Mouse (Mus musculus): ENCODE results near the gene Tnf. TPM values are rescaled to one million over a fixed set of nuclear protein-coding genes. Genes with fewer than 3 reads are reported as not detected.

The Tnf gene
- polyA plus RNA-seq, 1 experiment from 2014 or later, result not detected

DNA sequence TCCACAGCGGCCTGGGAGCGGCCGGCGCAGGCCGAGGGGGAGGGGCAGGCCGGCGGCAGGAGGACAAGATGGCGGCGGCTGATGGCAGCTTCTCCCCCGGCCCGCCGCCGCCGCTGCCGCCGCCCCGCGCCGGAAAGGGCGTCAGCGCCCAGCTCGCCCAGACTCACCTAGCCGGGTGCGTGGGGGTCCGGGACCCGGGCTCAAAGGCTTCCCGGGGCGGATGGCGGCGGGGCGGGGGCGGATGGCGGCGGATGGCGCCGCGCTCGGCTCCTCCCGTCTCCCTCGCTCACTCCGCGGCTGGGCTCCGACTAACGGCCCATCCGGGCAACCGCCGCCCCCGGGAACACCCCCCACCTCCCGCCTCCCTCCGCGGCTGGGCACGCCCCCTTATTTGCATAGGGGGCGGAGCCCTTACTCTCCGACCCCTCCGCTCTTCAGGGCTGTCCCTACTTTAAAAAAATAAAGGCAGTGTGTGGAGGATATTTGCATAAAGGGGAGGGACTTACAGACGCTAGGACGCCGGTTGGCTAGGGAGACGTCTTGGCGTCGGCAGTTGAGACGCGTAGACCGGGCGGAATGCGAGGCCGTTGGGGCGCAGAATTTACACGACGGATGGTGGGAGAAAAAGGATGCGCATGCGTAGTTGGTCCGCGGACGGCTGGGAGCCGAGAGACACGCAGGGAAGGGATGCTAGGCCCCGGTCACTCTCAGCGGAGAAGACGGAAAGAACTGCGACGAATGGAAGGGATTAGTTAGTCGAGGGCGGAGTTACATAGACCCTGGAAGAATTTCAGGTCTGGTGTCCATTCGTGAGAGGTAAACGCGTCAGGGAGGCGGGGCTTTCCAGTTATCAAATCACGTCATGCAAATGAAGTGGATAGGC is 37.0 kb downstream of the Tnf start, which contains the start of gene Prrc2a:
TSS of gene Prrc2a (minus strand) at position 330 of the 883 bp plus-strand sequence.
- Histone ChIP-seq H3K4me3 (peak within 1 kb of the TSS; percentile 96), H3K4me2 (replicated peaks) (peak within 1 kb of the TSS; percentile 95), H3K27ac (replicated peaks) (peak within 1 kb of the TSS; percentile 99), H3K27me3 (no peaks in the 10 kb centered on the region), H3K4me1 (peaks cover 37% of the 10 kb centered on the region), H3K9me3 (no peaks in the 10 kb centered on the region), H3K9ac (replicated peaks) (peak within 1 kb of the TSS; percentile 99), H3K36me3 (peaks cover 22% of the 10 kb centered on the region)
- WGBS, result under 1% methylated on average over 63 of the region's 89 CpGs
- ATAC-seq (replicated peaks), result peak; percentile 94

- peak overlapping the region; percentile 99 for H3K27ac ChIP-seq (replicated peaks)
Measured at GRCm38 (mm10) chr17:35164218-35164567, 37.6 kb downstream of the Tnf start.

GRCm38 (mm10) chr17:35163326-35164081 is 38.3 kb downstream of the Tnf start:
- no peak for ATAC-seq (replicated peaks)
- Histone ChIP-seq H3K27ac (replicated peaks) (peak overlapping the region; percentile 99), H3K4me3 (peak overlapping the region; percentile 96), H3K4me1 (peaks cover 37% of the 10 kb centered on the region), H3K27me3 (no peaks in the 10 kb centered on the region), H3K4me2 (replicated peaks) (peak overlapping the region; percentile 95), H3K9me3 (no peaks in the 10 kb centered on the region), H3K36me3 (peaks cover 35% of the 10 kb centered on the region), H3K9ac (replicated peaks) (peak overlapping the region; percentile 99)
- WGBS, result 12% methylated on average over 8 of the region's 8 CpGs

More at GRCm38 (mm10) chr17:35164218-35164567, 37.6 kb downstream of the Tnf start:
- Histone ChIP-seq H3K27me3 (no peaks in the 10 kb centered on the region), H3K9ac (replicated peaks) (peak overlapping the region; percentile 99), H3K36me3 (peaks cover 28% of the 10 kb centered on the region), H3K9me3 (no peaks in the 10 kb centered on the region), H3K4me2 (replicated peaks) (peak overlapping the region; percentile 95), H3K4me1 (peaks cover 37% of the 10 kb centered on the region), H3K4me3 (peak overlapping the region; percentile 96)
- no peak for ATAC-seq (replicated peaks)
- WGBS, result under 1% methylated on average over 28 of the region's 28 CpGs

- 0 out of 2 replicates have a peak overlapping the region, but pooled peaks have one; percentile 99 for H3K27ac ChIP-seq (replicated peaks)
- WGBS, result 39% methylated on average over 12 of the region's 12 CpGs
- H3K9me3 ChIP-seq, result no peaks in the 10 kb centered on the region
Measured at GRCm38 (mm10) chr17:35162730-35163129, 39.1 kb downstream of the Tnf start.

DNA sequence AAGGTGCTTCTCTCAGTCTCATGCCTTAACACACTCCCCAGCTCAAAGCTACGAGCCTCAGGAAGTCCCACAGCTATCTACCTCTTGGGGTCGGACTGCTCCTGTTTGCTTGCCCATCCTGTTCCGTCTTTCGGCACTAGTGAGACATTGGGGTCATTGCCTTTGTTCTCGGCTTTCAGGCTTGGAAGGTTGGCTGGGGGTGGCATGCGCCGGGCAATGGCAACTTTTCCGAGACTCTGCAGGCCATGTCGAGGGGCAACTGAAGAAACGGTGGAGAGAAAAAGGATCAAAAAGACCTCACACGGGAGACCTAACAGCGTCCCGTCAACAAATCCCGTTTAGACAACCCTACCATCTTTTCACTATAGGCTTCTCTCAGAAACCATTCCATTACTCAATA is 39.7 kb downstream of the Tnf start:
- 69% methylated on average over 14 of the region's 14 CpGs for WGBS
- Histone ChIP-seq H3K9me3 (no peaks in the 10 kb centered on the region), H3K4me1 (peaks cover 37% of the 10 kb centered on the region), H3K9ac (replicated peaks) (peak overlapping the region; percentile 99), H3K36me3 (peaks cover 49% of the 10 kb centered on the region), H3K27me3 (no peaks in the 10 kb centered on the region), H3K4me2 (replicated peaks) (peak overlapping the region; percentile 95), H3K4me3 (peak overlapping the region; percentile 96), H3K27ac (replicated peaks) (no peak overlapping the region)
- ATAC-seq (replicated peaks), result no peak

More at GRCm38 (mm10) chr17:35162730-35163129, 39.1 kb downstream of the Tnf start:
- peak overlapping the region; percentile 99 for H3K9ac ChIP-seq (replicated peaks)
- peaks cover 37% of the 10 kb centered on the region for H3K4me1 ChIP-seq
- peak overlapping the region; percentile 96 for H3K4me3 ChIP-seq
- no peaks in the 10 kb centered on the region for H3K27me3 ChIP-seq
- H3K4me2 ChIP-seq (replicated peaks), result peak overlapping the region; percentile 95
- no peak for ATAC-seq (replicated peaks)
- H3K36me3 ChIP-seq, result peaks cover 43% of the 10 kb centered on the region

DNA sequence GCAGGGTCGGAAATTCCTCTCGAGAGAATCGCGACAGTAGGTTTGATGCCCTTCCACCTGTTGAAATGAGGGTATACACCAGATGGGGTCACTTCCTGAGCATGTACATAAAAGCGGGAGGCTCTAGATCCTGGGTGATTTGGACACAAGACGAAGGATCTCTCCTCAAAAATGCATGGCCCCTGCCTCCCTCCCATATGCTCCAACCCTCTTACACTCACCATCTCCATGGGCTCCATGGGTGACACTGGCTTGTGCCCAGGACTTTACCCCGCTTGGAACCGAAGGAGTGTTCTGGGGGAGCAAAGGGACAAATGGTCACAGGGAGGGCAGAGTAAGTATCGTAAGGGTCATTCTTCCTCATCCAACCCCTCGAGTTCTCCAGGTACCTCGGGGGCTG is 40.4 kb downstream of the Tnf start:
- ATAC-seq (replicated peaks), result no peak
- 86% methylated on average over 11 of the region's 11 CpGs for WGBS
- no peaks in the 10 kb centered on the region for H3K9me3 ChIP-seq
- no peak overlapping the region for H3K27ac ChIP-seq (replicated peaks)
- H3K27me3 ChIP-seq, result no peaks in the 10 kb centered on the region
- H3K4me1 ChIP-seq, result peaks cover 36% of the 10 kb centered on the region
- H3K36me3 ChIP-seq, result peaks cover 56% of the 10 kb centered on the region
- no peak overlapping the region for H3K4me2 ChIP-seq (replicated peaks)
- no peak overlapping the region for H3K9ac ChIP-seq (replicated peaks)
- H3K4me3 ChIP-seq, result no peak overlapping the region; the same call in 1 of the 2 replicates

GRCm38 (mm10) chr17:35159638-35160037 is 42.2 kb downstream of the Tnf start:
- peaks cover 27% of the 10 kb centered on the region for H3K4me1 ChIP-seq
- peaks cover 74% of the 10 kb centered on the region for H3K36me3 ChIP-seq
- no peak overlapping the region for H3K27ac ChIP-seq (replicated peaks)
- H3K9me3 ChIP-seq, result no peaks in the 10 kb centered on the region
- WGBS, result 87% methylated on average over 7 of the region's 7 CpGs
- H3K4me3 ChIP-seq, result no peak overlapping the region
- H3K9ac ChIP-seq (replicated peaks), result no peak overlapping the region
- no peaks in the 10 kb centered on the region for H3K27me3 ChIP-seq
- ATAC-seq (replicated peaks), result no peak
- no peak overlapping the region for H3K4me2 ChIP-seq (replicated peaks)

- no peak overlapping the region for H3K27ac ChIP-seq (replicated peaks)
- no peak overlapping the region for H3K9ac ChIP-seq (replicated peaks)
- H3K36me3 ChIP-seq, result peaks cover 80% of the 10 kb centered on the region
- H3K4me1 ChIP-seq, result peaks cover 27% of the 10 kb centered on the region
- no peak for ATAC-seq (replicated peaks)
- H3K4me3 ChIP-seq, result no peak overlapping the region
- 93% methylated on average over 16 of the region's 16 CpGs for WGBS
- no peak overlapping the region for H3K4me2 ChIP-seq (replicated peaks)
- no peaks in the 10 kb centered on the region for H3K9me3 ChIP-seq
- H3K27me3 ChIP-seq, result no peaks in the 10 kb centered on the region
Measured at GRCm38 (mm10) chr17:35158850-35159593, 42.8 kb downstream of the Tnf start.

GRCm38 (mm10) chr17:35157661-35158175 is 44.1 kb downstream of the Tnf start:
- no peak overlapping the region for H3K4me2 ChIP-seq (replicated peaks)
- peaks cover 93% of the 10 kb centered on the region for H3K36me3 ChIP-seq
- H3K4me1 ChIP-seq, result peaks cover 18% of the 10 kb centered on the region
- no peak overlapping the region for H3K27ac ChIP-seq (replicated peaks)
- H3K9ac ChIP-seq (replicated peaks), result no peak overlapping the region
- no peaks in the 10 kb centered on the region for H3K9me3 ChIP-seq
- H3K4me3 ChIP-seq, result no peak overlapping the region
- ATAC-seq (replicated peaks), result no peak
- no peaks in the 10 kb centered on the region for H3K27me3 ChIP-seq
- 95% methylated on average over 8 of the region's 8 CpGs for WGBS

GRCm38 (mm10) chr17:35157254-35157653 is 44.6 kb downstream of the Tnf start:
- Histone ChIP-seq H3K9me3 (no peaks in the 10 kb centered on the region), H3K36me3 (peaks cover 98% of the 10 kb centered on the region), H3K9ac (replicated peaks) (no peak overlapping the region), H3K27me3 (no peaks in the 10 kb centered on the region), H3K4me1 (peaks cover 14% of the 10 kb centered on the region), H3K4me2 (replicated peaks) (no peak overlapping the region), H3K27ac (replicated peaks) (no peak overlapping the region), H3K4me3 (no peak overlapping the region)
- 93% methylated on average over 8 of the region's 8 CpGs for WGBS
- ATAC-seq (replicated peaks), result no peak

GRCm38 (mm10) chr17:35156461-35157200 is 45.2 kb downstream of the Tnf start:
- 90% methylated on average over 33 of the region's 33 CpGs for WGBS
- peaks cover 8% of the 10 kb centered on the region for H3K4me1 ChIP-seq
- no peak overlapping the region for H3K9ac ChIP-seq (replicated peaks)
- H3K36me3 ChIP-seq, result peaks cover 100% of the 10 kb centered on the region
- ATAC-seq (replicated peaks), result no peak
- no peaks in the 10 kb centered on the region for H3K9me3 ChIP-seq
- no peak overlapping the region for H3K4me3 ChIP-seq
- H3K27me3 ChIP-seq, result no peaks in the 10 kb centered on the region
- H3K4me2 ChIP-seq (replicated peaks), result no peak overlapping the region
- H3K27ac ChIP-seq (replicated peaks), result no peak overlapping the region
